Mouse (Mus musculus) liver, adult 2 months (tissue): ENCODE data around the gene Pagr1a. TPM values are rescaled to one million over a fixed set of nuclear protein-coding genes. Genes with fewer than 3 reads are reported as not detected.

ENCODE experiments used
- DNase-seq: peaks from one replicate; pipeline ENCODE4 v3.0.0-alpha.2; 2011; ENCODE audit warnings: low read depth, low spot score; ENCODE audit errors: extremely low read depth
- H3K27ac ChIP-seq: fragments of 200-500 bp; replicated peaks from 2 replicates; pipeline ENCODE4 v1.5.1; 2012; ENCODE audit warnings: low read depth, mild to moderate bottlenecking, control low read depth, inconsistent platforms, low read length; ENCODE audit not compliant: insufficient read depth
- H3K27me3 ChIP-seq: fragments of 200-500 bp; 2 replicates; pipeline ENCODE4 v1.6.1; 2012; ENCODE audit warnings: mild to moderate bottlenecking, moderate library complexity, low read length, inconsistent platforms; ENCODE audit not compliant: control insufficient read depth, insufficient read depth
- H3K36me3 ChIP-seq: fragments of 200-500 bp; 2 replicates; pipeline ENCODE4 v1.6.1; 2012; ENCODE audit warnings: low read length, inconsistent platforms; ENCODE audit not compliant: control insufficient read depth, insufficient read depth
- H3K4me1 ChIP-seq: fragments of 200-500 bp; 2 replicates; pipeline ENCODE4 v1.6.1; 2011; ENCODE audit warnings: low read length; ENCODE audit not compliant: control insufficient read depth, insufficient read depth
- H3K4me3 ChIP-seq: fragments of 200-500 bp; 2 replicates; pipeline ENCODE4 v1.5.1; 2011; ENCODE audit warnings: low read depth, mild to moderate bottlenecking, control low read depth, low read length, moderate library complexity; ENCODE audit not compliant: insufficient read depth
- H3K79me2 ChIP-seq: fragments of 200-500 bp; 2 replicates; pipeline ENCODE4 v1.6.1; 2012; ENCODE audit warnings: inconsistent platforms, mild to moderate bottlenecking, low read length, moderate library complexity; ENCODE audit not compliant: control insufficient read depth, insufficient read depth
- H3K9ac ChIP-seq: fragments of 200-500 bp; 2 replicates; pipeline ENCODE4 v1.6.1; 2012; ENCODE audit warnings: low read depth, mild to moderate bottlenecking, control low read depth, inconsistent platforms, low read length
- CTCF ChIP-seq: fragments of 200-500 bp; IDR thresholded peaks from 2 replicates; pipeline ENCODE4 v1.5.1; 2011; ENCODE audit warnings: low read depth, low read length, control low read depth
- POLR2A ChIP-seq: fragments of 200-500 bp; IDR thresholded peaks from 2 replicates; pipeline ENCODE4 v1.6.1; 2011; ENCODE audit warnings: low read length, control low read depth; ENCODE audit not compliant: insufficient read depth; ENCODE audit errors: extremely low read depth
- WGBS: fragments of 180-500 bp; shearing (Covaris S2); methylation state at CpG from one replicate; pipeline ENCODE4 v1.1.7; 2018; 5-methylcytosine and 5-hydroxymethylcytosine counted together
- polyA plus RNA-seq: library from polyadenylated mRNA; depleted of rRNA; stranded (reverse); fragments of >200 nt; gene quantifications from 2 replicates; pipeline ENCODE4 v1.2.3, GENCODE M21; 2012
- total RNA-seq: library from RNA; depleted of rRNA; stranded (reverse); fragments of >200 nt; gene quantifications from 2 replicates; pipeline ENCODE4 v1.2.3, GENCODE M21; 2014

Gene Pagr1a
- total and polyA plus RNA-seq, 2 experiments, result 4.2 to 4.9 TPM

GRCm38 (mm10) chr7:127014320-127014719, 2.8 kb downstream of the Pagr1a start, which contains the start of gene Mvp:
Gene Mvp (minus strand): TSS chr7:127014621.
- Histone ChIP-seq H3K4me1 (peaks cover 33% of the 10 kb centered on the region), H3K27ac (peak within 1 kb of the TSS; percentile 79), H3K79me2 (peaks cover 16% of the 10 kb centered on the region; the same call in 1 of the 2 replicates), H3K36me3 (no peaks in the 10 kb centered on the region), H3K27me3 (no peaks in the 10 kb centered on the region), H3K4me3 (peak within 1 kb of the TSS; percentile 55), H3K9ac (peak within 1 kb of the TSS; percentile 70)
- DNase-seq, result peak; percentile 74
- 4% methylated on average over 11 of the region's 11 CpGs for WGBS
- no peak for TF ChIP-seq CTCF
- TF ChIP-seq POLR2A, result 0 out of 2 replicates have a peak, but pooled peaks have one; percentile 35

GRCm38 (mm10) chr7:127013385-127013784, 3.8 kb downstream of the Pagr1a start:
- H3K9ac ChIP-seq, result no peak overlapping the region
- TF ChIP-seq CTCF (no peak), POLR2A (no peak)
- WGBS, result 85% methylated on average over 6 of the region's 6 CpGs

GRCm38 (mm10) chr7:127012845-127013244, 4.3 kb downstream of the Pagr1a start:
- Histone ChIP-seq H3K4me1 (peaks cover 41% of the 10 kb centered on the region), H3K36me3 (no peaks in the 10 kb centered on the region)

More at GRCm38 (mm10) chr7:127013385-127013784, 3.8 kb downstream of the Pagr1a start:
- Histone ChIP-seq H3K36me3 (no peaks in the 10 kb centered on the region), H3K27ac (no peak overlapping the region), H3K27me3 (no peaks in the 10 kb centered on the region), H3K4me1 (peaks cover 39% of the 10 kb centered on the region), H3K79me2 (peaks cover 16% of the 10 kb centered on the region; the same call in 1 of the 2 replicates), H3K4me3 (no peak overlapping the region)
- DNase-seq, result no peak

GRCm38 (mm10) chr7:127012374-127012773, 4.8 kb downstream of the Pagr1a start:
- no peak overlapping the region for H3K9ac ChIP-seq
- 84% methylated on average over 6 of the region's 6 CpGs for WGBS
- no peak overlapping the region for H3K4me3 ChIP-seq
- TF ChIP-seq POLR2A (no peak), CTCF (no peak)
- peaks cover 16% of the 10 kb centered on the region; the same call in 1 of the 2 replicates for H3K79me2 ChIP-seq
- no peak overlapping the region for H3K27ac ChIP-seq
- H3K27me3 ChIP-seq, result no peaks in the 10 kb centered on the region
- no peak for DNase-seq
- H3K4me1 ChIP-seq, result peaks cover 37% of the 10 kb centered on the region
- H3K36me3 ChIP-seq, result no peaks in the 10 kb centered on the region

More at GRCm38 (mm10) chr7:127012845-127013244, 4.3 kb downstream of the Pagr1a start:
- 95% methylated on average over 10 of the region's 10 CpGs for WGBS
- H3K9ac ChIP-seq, result no peak overlapping the region
- no peak for DNase-seq
- no peak overlapping the region for H3K4me3 ChIP-seq
- TF ChIP-seq CTCF (no peak), POLR2A (no peak)
- no peak overlapping the region for H3K27ac ChIP-seq
- no peaks in the 10 kb centered on the region for H3K27me3 ChIP-seq
- H3K79me2 ChIP-seq, result peaks cover 16% of the 10 kb centered on the region; the same call in 1 of the 2 replicates

- 87% methylated on average over 2 of the region's 2 CpGs for WGBS
- TF ChIP-seq CTCF, result no peak
- TF ChIP-seq POLR2A, result no peak
- Histone ChIP-seq H3K27ac (no peak overlapping the region), H3K79me2 (peaks cover 16% of the 10 kb centered on the region; the same call in 1 of the 2 replicates), H3K9ac (no peak overlapping the region), H3K4me1 (peaks cover 39% of the 10 kb centered on the region), H3K27me3 (no peaks in the 10 kb centered on the region), H3K4me3 (no peak overlapping the region), H3K36me3 (no peaks in the 10 kb centered on the region)
- DNase-seq, result no peak
These were observed 5.4 kb downstream of the Pagr1a start for GRCm38 (mm10) chr7:127011717-127012116.

GRCm38 (mm10) chr7:127011051-127011450, 6.1 kb downstream of the Pagr1a start:
- H3K4me3 ChIP-seq, result no peak overlapping the region
- H3K27me3 ChIP-seq, result no peaks in the 10 kb centered on the region
- peaks cover 16% of the 10 kb centered on the region; the same call in 1 of the 2 replicates for H3K79me2 ChIP-seq
- TF ChIP-seq CTCF (no peak), POLR2A (no peak)
- H3K36me3 ChIP-seq, result no peaks in the 10 kb centered on the region
- H3K9ac ChIP-seq, result no peak overlapping the region
- peak overlapping the region; percentile 5 for H3K27ac ChIP-seq
- H3K4me1 ChIP-seq, result peaks cover 36% of the 10 kb centered on the region
- peak; percentile 53 for DNase-seq
- WGBS, result 94% methylated on average over 2 of the region's 2 CpGs
